Mouse (Mus musculus): ENCODE data around the gene Pard3. TPM values are rescaled to one million over a fixed set of nuclear protein-coding genes. Genes with fewer than 3 reads are reported as not detected.

Pard3 gene
- total RNA-seq, 2 experiments from 2014 or later: 54.0 to 58.1 TPM

DNA sequence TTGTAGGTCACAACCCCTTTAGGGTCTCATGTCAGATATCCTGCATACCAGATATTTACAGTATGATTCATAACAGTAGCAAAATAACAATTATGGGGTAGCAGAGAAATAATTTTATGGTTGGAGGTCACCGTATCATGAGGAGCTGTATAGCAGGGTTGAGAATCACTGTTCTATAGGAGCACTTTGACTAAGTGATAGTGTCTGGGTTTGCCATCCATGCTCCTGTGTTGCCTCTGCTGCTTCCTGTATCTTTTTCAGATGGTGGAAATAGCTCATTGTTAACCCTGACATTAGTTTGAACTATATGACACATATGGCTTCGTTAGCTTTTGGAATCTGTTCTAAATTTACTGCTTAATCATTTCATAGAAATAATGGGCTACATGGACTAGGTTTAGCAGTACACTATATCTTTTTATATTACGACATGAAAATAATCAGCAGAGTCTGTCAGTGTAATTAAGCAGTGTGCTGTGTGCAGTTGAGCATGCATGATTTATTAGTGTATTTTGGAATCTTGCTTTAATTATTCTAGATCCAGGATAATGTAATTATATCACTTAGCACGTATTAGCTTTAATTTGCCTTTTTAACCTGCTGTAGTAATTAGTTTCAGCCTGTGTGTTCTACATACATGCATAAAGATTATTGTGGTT lies 347.6 kb downstream of the Pard3 start:
- DNase-seq (ENCODE audit: low spot score in 2 of 2): no peak

DNA sequence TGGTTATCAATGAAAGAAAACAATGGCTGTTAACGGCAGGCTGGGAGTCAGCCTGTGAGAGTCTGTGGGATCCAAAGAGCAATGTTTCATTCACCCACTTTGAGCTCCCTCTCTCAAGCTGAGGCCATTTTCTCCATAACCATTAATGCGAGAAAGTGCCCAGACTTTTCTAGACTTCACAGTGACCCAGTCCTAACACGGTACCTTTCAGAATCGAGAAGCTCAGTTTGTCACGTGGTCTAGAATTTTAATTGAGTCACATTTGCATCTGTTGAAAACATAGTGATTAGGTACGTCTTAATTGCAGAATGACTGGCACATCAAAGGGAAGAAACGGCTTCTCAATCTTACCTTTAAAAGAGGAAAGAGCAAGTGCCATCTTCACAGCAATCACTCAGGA lies 359.3 kb downstream of the Pard3 start:
- DNase-seq (ENCODE audit: low spot score in 2 of 2): no peak

DNA sequence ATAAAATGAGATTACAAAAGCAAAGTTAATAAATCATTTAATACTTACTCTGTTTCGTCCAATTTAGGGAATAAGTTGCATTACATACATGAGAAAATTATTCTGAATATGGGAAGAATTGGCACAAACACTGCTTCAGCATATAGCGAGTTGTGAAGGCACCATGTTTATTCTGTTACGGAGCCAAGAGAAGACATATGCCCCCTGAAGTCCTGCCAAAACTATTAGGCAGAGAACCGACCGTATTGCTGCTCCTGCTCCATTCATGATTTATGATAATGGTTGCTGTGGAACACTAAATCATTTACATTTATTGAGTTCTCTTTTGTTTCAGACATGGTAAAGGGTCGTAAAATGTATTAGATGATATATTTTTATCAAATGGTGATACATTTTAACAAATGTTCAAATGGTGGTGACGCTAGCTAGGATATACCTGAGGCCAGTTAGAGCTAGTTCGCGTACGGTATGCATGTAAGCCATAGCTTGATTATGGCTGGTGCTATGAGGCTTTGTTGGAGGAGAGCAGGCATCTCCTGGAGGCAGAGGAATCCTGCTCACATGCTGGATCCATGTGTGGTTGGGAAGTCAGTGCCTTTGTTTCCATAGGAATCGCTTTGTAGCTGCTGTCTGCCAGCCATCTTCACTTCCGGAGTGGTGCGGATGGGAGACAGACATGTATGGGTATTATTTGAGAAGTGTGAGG lies 360.7 kb downstream of the Pard3 start:
- DNase-seq (ENCODE audit: low spot score in 2 of 2): no peak

DNA sequence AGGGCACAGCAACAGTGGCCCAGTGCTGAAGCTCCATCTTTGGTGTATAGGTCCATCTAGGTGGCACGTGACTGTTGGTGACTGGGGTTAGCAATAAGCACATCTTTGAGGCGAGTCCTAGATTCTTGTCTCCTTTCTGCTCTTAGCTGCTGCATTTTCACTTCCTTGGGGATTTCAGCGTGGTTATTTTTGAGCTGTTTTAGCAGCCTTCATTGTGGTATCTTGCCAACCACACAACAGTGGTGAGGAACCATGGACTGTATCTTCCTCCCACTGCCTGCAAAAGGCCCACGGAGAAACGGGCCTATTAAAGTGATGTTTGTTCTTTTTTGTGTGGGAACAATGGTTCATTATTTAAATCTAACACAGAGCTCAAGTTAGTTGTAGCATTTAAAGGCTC lies 363.2 kb downstream of the Pard3 start:
- no peak for DNase-seq (ENCODE audit: low spot score in 2 of 2)

DNA sequence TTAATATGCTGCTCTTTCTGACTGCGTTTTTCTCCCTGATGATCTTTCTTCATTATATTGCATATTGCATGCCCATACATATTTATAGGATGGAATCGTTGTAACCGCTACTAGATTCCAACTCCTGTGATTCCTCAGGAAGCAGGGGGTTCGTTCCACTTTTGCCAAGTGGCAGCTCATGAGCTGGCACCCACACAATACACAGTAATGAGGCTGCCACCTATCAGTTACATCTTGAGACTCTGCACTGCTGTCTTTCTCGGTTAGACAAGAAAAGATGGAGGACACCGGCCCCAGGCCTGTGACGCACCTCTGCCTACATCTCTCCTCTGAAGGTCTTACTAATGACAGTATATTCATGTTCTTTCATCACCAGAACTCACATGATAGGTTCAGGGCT lies 364.3 kb downstream of the Pard3 start:
- DNase-seq (ENCODE audit: low spot score in 2 of 2): no peak

DNA sequence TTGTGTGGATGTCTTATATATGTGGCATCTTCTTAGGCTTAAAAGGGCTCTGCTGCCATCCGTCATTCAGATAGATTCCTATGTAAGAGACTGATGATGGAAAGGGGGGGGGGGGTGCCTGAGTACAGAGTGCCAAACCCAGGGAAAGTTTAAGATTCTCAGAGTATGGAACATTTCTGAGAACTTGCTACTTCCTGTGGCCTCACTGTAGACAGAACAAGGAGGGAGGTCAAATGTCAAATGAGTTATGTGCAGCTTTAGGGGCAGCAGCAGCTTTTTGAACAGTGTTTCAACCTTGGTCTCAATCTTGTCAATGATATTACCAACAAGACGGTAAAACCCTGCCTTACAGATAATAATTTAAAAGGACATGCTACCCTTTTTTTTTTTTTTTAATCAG lies 367.5 kb downstream of the Pard3 start:
- DNase-seq (ENCODE audit: low spot score in 2 of 2): no peak

DNA sequence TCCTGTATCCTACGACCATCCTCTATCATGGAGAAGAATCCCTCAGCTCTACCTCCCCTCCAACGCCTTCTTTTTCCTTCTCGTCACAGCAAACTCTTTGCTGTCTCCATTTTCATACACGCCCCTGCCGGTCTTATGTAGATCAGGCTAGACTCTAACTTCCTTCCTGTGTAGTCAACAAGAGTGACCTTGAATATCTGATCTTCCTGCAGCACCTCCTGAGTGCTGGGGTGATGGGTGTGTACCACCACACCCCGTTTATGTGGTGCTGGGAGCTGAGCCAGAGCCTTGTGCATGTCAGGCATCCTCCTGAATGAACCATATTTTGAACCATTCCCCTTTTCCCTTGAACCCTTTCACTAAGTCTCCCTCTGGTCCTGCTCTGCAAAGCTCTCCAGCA lies 372.3 kb downstream of the Pard3 start:
- no peak for DNase-seq (ENCODE audit: low spot score in 2 of 2)

DNA sequence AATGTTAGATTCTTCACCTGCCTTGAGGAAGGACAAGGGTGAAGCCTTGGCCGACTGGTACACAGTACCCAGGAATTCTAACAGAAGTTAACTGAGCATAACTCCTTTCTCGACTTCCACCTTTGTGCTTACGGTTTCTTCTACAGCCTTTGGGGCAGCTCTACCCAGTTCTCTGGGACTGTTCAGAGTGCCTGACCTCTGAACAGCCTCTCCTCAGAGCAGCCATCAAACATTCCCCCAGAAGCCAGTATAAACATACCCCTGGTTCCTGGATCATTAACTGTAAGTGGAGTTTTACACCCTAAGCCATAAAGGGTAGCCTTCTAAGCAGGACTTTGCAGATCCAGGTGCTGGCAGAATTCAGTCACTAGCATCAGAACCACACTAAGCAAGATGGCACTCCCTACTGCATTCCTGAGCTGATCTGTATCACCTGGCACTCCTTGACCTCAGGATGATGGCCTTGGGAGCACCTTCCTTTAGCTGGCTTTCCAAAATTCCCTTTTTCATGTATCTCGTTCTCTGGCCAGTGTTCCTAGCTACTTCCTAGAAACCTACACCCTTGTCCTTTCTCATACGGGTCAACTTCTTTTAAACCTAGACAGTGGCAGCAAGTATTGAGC lies 374.0 kb downstream of the Pard3 start:
- no peak for DNase-seq (ENCODE audit: low spot score in 2 of 2)

DNA sequence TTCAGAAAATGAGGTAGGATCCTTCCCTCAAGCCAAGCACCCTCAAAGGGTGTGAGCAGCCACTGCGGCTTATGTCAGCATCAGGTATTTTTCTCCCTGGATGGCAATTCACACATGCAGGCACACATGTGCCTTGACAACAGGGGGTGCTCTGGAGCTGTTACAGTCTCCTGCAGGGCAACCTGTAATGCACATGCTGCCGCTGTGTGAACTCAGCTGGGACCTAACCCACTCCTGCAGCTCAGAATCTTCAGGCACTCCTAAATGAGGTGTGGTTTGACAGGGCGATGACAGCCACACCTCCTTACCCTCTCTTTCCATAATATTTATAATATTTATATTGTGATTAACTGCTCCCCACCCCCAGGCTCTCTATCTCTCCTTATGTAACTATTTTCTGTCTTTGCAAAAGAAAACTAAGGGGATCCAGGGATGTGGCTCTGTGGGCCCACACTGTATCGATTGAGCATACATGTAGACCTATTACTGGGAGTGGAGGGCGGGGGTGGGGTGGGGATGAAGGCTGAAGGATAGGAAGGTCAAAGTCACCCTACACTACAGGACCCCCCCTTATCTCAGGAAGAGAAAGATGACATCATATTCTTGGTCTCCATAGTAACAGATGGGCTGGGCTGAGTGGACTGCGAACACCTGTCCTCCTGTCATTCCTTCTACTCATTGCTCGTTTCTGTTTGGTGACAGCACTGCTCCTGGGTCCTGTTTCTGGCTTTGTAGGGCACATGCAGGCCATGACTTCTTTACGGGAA lies 375.1 kb downstream of the Pard3 start:
- no peak for DNase-seq (ENCODE audit: low spot score in 2 of 2)

DNA sequence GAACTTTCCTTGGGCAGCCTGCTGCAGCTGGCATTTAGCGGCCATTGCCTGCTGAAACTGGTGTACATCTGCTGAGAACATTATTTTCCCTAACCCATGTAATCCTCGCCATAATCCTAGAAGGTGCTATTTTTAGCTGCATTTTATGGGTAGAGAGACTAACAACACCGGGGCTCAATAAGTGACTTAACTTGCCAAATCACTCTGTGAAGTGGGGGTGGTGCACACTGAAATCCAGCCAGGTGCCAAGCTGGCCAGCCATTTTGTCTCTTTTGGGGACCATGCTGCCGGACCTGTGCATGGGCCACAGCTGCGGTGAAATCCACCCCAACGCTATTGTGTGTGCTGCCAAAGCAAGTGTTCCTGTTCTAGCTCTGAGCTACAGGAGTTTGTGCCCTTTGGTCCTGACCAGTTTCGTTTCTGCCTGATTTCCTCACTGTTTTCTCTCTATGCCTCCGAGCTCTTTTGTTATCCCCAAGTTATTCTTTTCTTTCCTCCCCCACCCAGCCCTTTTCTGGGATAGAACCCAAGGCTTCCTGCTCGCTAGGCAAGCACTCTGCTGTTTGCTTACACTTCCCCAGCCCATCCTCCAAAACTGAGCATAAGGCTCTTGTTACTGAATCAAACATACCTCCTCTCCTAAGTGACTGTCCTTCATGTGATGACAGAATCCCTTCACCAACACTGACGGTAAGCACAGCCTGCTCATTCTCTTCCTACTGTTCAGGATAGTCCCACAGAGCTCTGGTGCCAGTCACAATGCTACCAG lies 375.9 kb downstream of the Pard3 start:
- no peak for DNase-seq (ENCODE audit: low spot score in 2 of 2)

DNA sequence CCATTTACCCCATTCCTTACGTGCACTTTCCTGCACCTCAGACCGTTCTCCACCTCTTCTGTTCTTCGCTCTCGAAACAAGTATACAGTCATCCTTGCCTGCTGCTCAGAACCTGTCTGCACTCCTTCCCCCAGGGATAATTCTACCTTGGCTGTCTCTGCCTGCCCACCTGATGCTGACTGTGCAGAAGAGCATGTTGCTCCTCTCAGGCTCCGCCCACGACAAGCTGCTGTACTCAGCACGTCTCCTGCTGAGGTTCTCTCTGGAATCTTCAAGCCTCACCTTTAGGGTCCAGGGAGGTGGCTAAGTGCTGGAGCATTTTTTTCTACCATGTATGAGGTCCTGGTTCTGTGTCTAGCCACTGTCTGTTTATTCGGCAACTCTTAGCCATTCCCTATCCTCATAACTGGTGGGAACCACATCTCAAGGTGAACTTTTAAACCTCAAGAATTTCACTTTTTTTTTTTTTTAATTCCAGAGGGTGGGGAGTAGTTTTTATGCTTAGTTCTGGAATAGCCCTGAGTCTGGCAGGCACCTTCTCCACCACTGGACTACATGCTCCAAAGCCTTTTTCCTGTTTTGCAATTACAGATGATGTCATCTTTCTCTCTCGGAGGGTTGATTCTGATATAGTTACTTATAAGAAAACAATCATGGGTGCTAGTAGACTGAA lies 376.6 kb downstream of the Pard3 start:
- no peak for DNase-seq (ENCODE audit: low spot score in 2 of 2)

DNA sequence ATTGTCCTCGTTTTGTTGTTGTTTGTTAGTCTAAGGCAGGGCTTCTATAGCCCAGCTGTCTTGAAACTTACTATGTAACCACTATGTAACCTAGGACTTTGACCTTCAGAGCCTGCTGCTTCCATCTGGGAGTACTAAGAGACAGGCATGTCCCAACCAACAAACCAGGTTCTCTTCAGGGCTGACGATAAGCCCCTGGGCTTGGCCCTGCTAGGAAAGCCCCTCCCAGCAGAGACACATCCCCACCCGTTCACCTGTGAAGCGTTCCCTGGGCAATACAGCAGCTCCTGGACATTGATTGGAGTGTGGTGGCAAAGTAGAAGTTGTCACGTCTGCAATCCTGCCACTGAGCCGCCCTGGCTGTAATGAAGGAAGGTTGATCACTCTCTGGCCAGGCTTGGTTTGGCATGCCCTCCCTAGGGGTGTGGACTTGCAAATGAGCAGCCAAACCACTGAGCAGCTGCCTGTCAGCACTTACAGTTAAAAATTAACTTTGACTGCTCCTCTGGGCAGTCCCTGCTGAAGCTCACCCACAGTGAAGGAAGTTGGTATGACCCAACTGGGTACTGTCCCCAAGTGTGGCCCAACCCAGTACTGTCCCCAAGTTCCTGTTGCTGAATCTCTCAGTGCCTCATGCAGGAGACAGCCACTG lies 377.3 kb downstream of the Pard3 start:
- DNase-seq (ENCODE audit: low spot score in 2 of 2): peak in 1 of 2 experiments; percentile 22

DNA sequence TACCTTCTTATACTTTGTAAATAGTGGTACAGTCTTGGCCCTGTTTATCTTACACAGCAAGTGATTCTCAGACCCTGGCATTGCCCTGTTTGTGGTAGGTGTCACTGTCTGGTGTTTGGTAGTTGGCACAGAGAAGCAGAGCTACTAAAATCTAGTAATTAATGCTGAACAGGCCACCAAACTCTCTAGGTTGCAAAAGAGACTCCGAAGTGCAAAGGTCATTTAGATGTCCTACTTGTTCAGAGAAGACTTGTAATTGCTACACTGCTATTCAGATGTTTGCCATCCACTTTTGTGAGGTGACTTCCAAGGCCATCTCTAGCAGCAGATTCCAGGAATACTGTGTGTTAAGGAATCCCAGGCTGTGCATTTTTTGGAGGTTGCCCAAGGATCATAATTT lies 383.7 kb downstream of the Pard3 start:
- DNase-seq (ENCODE audit: low spot score in 2 of 2): no peak

DNA sequence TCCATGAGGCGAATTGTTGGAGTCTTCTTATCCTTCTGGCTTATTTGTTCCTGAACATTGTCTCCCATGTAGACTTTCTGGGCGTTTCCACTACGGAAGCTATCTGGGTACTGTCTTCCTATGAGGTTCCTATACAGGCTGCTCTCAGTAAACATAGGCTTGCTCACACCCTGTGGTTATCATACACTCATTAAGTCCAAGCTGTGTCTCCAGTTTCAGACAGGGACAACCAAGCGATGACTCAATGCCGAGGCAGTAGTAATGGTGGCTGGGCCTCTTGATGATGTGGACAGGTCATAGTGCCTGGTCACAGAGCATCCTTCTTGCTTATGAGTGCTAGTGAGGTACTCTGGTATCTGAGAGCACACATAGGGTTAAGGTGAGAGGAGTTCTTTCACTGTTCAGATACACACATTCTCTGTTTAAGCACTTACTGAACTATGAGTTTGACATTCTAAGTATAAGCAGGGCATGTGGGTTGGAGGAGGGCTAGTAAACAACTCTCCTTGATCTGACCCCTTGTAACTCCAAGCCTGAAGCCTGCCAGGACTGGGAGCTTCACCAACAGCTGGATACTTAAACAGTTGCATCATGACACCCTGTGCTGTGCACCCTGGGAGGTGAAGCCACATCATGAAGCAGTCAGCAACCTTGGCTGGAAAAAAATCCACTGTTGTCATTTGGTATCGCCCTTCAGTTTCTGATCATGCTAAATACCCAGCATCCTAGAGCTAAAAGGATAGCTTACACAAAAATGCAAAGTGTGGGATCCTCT lies 385.6 kb downstream of the Pard3 start:
- no peak for DNase-seq (ENCODE audit: low spot score in 2 of 2)

DNA sequence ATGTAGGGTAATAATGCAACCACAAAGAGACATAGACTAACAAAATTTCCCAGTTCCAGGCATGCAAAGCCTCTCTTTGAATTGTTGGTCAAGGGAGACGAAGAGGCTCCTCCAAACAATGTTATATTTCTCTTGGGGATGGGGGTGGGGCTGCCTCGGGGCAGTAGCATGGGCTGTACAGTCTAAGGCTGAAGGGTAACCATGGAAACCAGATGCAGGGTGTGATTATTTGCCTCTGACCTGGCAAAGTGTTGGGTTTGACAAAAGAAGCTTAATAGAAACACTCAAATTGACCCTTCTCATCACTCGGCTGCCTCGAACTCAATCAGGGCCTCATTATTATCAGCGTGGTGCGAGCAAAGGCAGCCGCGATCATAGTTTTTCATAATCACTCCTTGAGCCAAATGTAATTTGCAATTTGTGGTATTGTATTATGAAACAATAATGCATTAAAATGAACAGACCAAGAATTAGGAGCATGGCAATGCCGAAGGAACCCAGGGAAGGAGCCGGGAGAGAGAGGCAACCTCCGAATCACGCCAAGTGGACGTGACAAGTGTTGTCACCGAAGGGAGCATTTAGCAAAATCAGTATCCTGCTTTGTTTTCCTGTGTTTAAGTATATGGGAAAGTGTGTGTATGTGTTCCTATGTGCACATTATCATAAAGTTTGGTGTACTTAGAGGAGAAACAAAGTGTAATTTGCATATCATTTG lies 387.4 kb downstream of the Pard3 start:
- DNase-seq (ENCODE audit: low spot score in 2 of 2): no peak

DNA sequence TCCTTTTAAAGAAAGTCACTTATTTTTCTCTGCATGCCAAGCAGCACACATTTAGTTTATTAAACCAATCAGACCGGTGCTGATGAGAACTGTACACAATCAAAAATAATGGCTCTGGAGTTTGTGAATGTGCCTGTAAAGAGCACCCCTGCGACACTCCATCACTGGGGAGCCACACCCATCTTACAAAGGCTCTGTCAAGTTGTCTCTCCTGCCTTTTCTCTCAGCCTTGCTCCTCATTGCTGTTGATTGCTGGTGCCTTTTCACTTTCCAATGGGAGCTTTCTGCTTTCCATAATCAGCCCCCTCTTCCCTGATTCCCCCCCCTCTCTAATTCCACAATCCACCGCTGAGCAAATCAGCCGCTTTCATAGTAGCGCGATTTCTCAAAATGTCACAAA lies 388.7 kb downstream of the Pard3 start:
- no peak for DNase-seq (ENCODE audit: low spot score in 2 of 2)

DNA sequence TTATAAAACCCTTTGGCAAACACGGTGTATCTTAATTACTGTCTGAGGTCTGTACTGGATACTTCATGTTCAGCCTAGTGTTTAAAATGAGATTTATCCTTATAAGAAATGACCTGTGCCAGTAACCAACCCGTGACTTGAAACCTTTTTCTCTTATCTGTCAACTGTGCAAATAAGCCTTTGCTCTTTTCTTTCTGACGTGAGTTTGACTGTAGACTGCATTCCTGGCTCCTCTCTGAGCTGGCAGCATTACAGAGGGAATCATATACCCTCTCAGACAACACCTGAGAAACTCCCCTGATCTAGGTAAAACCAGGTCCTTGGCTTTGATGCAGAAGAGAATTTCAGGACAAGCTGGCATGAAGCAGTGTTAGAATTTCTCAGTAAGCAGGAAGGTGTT lies 394.2 kb downstream of the Pard3 start:
- no peak for DNase-seq (ENCODE audit: low spot score in 2 of 2)

DNA sequence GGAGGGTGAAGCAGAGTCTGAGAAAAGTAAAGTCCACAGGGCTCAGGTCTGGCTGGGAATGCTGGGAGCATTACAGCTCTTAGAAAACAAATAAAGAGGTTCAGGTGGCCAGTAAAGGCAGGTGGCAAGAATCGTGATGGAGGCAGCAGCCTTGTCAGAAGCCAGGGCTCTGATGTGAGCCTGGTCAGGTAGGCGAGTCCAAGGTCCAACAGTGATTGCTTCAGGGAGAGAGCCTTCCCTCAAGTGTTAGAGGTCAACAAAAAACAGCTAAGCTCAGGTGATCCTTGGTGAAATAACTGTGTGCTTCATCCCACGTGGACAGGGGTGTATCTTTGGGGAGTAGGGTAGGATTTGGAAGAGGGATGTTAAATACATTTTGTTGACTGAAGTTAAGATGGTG lies 397.5 kb downstream of the Pard3 start:
- DNase-seq (ENCODE audit: low spot score in 2 of 2): no peak

All from adrenal gland, postnatal 4 days (tissue).